Mouse (Mus musculus): ENCODE measurements around the gene Gm49336. TPM values are rescaled to one million over a fixed set of nuclear protein-coding genes. Genes with fewer than 3 reads are reported as not detected.

Gene Gm49336
- polyA plus RNA-seq, 2 experiments = 20.4 to 35.9 TPM

DNA sequence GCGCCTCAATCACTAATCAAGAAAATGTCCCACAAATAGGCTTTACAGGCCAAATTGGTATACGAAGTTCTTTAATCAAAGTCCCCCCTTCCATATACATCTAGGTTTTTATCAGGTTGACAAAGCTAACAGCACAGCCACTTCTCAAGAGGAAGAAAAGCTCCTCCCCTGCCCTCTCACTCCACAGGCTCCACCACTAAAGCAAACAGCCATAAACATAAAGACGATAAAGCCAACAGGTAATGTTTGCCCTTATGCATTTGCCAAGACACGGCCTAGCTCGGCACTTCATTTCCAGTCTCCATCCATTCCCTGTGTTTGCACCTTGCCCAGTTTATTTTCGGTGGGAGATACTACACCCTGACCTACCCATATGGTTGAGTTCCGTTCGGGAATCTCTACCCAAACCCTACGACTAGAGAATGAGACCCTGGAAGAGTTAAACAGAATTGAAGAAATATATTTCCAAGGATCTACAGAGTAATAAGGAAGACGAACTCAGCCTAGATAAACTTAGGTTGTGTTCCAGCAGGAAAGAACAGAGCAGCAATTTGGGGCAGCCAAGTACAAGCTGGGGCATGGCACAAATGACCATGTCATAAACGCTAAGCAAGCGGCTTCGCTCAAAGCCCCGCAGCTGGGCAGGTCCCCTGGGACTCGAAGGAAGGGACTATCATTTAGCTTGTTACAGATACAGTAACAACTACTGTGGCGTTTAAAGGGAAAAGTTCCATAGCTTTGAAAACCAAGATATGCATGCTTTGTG, 80.3 kb downstream of the Gm49336 start:
- DNase-seq (ENCODE audit: low read depth in 3 of 3, low spot score in 3 of 3) = no peak
- no peak overlapping the region for H3K27ac ChIP-seq
- H3K4me2 ChIP-seq (ENCODE audit: low read depth) = no peak overlapping the region
- no peak overlapping the region for H3K4me3 ChIP-seq (ENCODE audit: insufficient read depth in 1 of 2, low read depth in 2 of 2, low read length in 2 of 2)
- no peaks in the 10 kb centered on the region for H3K27me3 ChIP-seq (ENCODE audit: control insufficient read depth, insufficient read depth, low read length)
- H3K4me1 ChIP-seq (replicated peaks; ENCODE audit: control insufficient read depth in 2 of 2, insufficient read depth in 2 of 2, low read length in 1 of 2) = no peaks in the 10 kb centered on the region
- no peak overlapping the region for H3K9ac ChIP-seq (replicated peaks)
- no peak for ATAC-seq (ENCODE audit: insufficient read depth)
- H3K9me3 ChIP-seq (ENCODE audit: control insufficient read depth, low read length) = no peaks in the 10 kb centered on the region
- 65% methylated on average over 16 of the region's 16 CpGs for WGBS (ENCODE audit: insufficient replicate concordance)
- TF ChIP-seq CTCF (IDR thresholded peaks at IDR 0.05; ENCODE audit: low read depth) (no peak), EP300 (IDR thresholded peaks at IDR 0.05; ENCODE audit: low read depth) (no peak)
- H3K36me3 ChIP-seq (replicated peaks; ENCODE audit: control insufficient read depth, insufficient read depth, low read depth) = no peaks in the 10 kb centered on the region

DNA sequence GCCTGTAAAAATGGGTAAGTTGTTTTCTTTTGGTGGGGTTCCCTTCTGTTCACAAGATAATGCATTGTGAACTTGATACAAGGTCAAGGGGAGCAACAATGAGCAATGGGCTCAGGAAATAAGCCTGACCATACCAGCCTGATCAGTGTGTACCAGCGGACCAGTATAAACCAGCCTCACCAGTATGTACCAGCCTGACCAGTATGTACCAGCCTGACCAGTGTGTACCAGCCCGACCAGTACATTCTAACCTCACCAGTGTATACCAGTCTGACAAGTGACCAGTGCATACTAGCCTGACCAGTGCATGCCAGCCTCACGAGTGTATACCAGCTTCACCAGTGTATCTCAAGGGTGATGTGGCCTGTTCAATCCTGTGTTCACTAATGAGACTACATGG, 87.9 kb downstream of the Gm49336 start:
- no peak overlapping the region for H3K4me2 ChIP-seq (ENCODE audit: low read depth)
- no peak overlapping the region for H3K9ac ChIP-seq (replicated peaks)
- no peak overlapping the region for H3K4me3 ChIP-seq (ENCODE audit: insufficient read depth in 1 of 2, low read depth in 2 of 2, low read length in 2 of 2)
- DNase-seq (ENCODE audit: low read depth in 3 of 3, low spot score in 3 of 3) (no peak), ATAC-seq (ENCODE audit: insufficient read depth) (no peak)
- WGBS (ENCODE audit: insufficient replicate concordance) = 46% methylated on average over 3 of the region's 3 CpGs
- TF ChIP-seq EP300 (IDR thresholded peaks at IDR 0.05; ENCODE audit: low read depth) (no peak), CTCF (IDR thresholded peaks at IDR 0.05; ENCODE audit: low read depth) (no peak)
- no peak overlapping the region for H3K27ac ChIP-seq
- no peaks in the 10 kb centered on the region for H3K27me3 ChIP-seq (ENCODE audit: control insufficient read depth, insufficient read depth, low read length)
- H3K4me1 ChIP-seq (replicated peaks; ENCODE audit: control insufficient read depth in 2 of 2, insufficient read depth in 2 of 2, low read length in 1 of 2) = no peaks in the 10 kb centered on the region
- no peaks in the 10 kb centered on the region for H3K9me3 ChIP-seq (ENCODE audit: control insufficient read depth, low read length)
- H3K36me3 ChIP-seq (replicated peaks; ENCODE audit: control insufficient read depth, insufficient read depth, low read depth) = no peaks in the 10 kb centered on the region

MicroRNAs encoded within 50 kb of the gene (microRNA counts, 519-probe panel; counts per million panel counts)
- microRNA mmu-miR-719 = 69.9 counts per million

Small RNAs within 50 kb of the gene (microRNA-seq; reads per million reads assigned to microRNA genes)
- gene Mir719 = not detected

Other genes starting within 250 kb of the Gm49336 start
- gene Atp8a2, start 54.3 kb downstream of the Gm49336 start, polyA plus RNA-seq (2012; rRNA removed) = 0.51 and 0.61 TPM in 2 replicates
- gene Atp8a2, start 54.3 kb downstream of the Gm49336 start, polyA plus RNA-seq (2014; fragmentation: Nextera tagmentation; extraction: Ambion mirVana) = 1.8 and 2.3 TPM in 2 replicates
- gene Nupl1, start 76 bp downstream of the Gm49336 start, polyA plus RNA-seq (2012; rRNA removed) = 0.03 TPM in 1 of 2 replicates, not detected in the other
- gene Nupl1, start 76 bp downstream of the Gm49336 start, polyA plus RNA-seq (2014; fragmentation: Nextera tagmentation; extraction: Ambion mirVana) = not detected in 2 replicates
- 5.1 and 7.8 TPM in 2 replicates for gene Mtmr6, start 13.7 kb upstream of the Gm49336 start, polyA plus RNA-seq (2012; rRNA removed)
- gene Mtmr6, start 13.7 kb upstream of the Gm49336 start, polyA plus RNA-seq (2014; fragmentation: Nextera tagmentation; extraction: Ambion mirVana) = 13.4 and 14.0 TPM in 2 replicates
- gene Amer2, start 121.8 kb upstream of the Gm49336 start, polyA plus RNA-seq (2012; rRNA removed) = 0.17 and 0.18 TPM in 2 replicates
- gene Amer2, start 121.8 kb upstream of the Gm49336 start, polyA plus RNA-seq (2014; fragmentation: Nextera tagmentation; extraction: Ambion mirVana) = 0.15 and 0.23 TPM in 2 replicates